Mouse (Mus musculus) liver, embryonic 12.5 days (tissue): ENCODE measurements around the gene Opn4. TPM values are rescaled to one million over a fixed set of nuclear protein-coding genes. Genes with fewer than 3 reads are reported as not detected.

ENCODE experiments used
- ATAC-seq: fragments of 200-750 bp; cut with Nextera tagmentation; 2 replicates; pipeline ENCODE4 v1.8.0; 2017; ENCODE audit warnings: moderate number of reproducible peaks, mild to moderate bottlenecking, moderate library complexity
- H3K27ac ChIP-seq: fragments of 300-500 bp; sonication (generic); 2 replicates; pipeline ENCODE4 v1.5.1; 2016; ENCODE audit warnings: mild to moderate bottlenecking
- H3K27me3 ChIP-seq: fragments of 300-500 bp; sonication (generic); replicated peaks from 2 replicates; pipeline ENCODE4 v1.6.1; 2016; ENCODE audit warnings: mild to moderate bottlenecking, moderate library complexity
- H3K36me3 ChIP-seq: fragments of 300-500 bp; sonication (generic); 2 replicates; pipeline ENCODE4 v1.6.1; 2016; ENCODE audit warnings: mild to moderate bottlenecking, moderate library complexity
- H3K4me1 ChIP-seq: fragments of 300-500 bp; sonication (generic); 2 replicates; pipeline ENCODE4 v1.6.1; 2016
- H3K4me2 ChIP-seq: fragments of 300-500 bp; sonication (generic); 2 replicates; pipeline ENCODE4 v1.6.1; 2016; ENCODE audit warnings: mild to moderate bottlenecking, moderate library complexity
- H3K4me3 ChIP-seq: fragments of 300-500 bp; sonication (generic); 2 replicates; pipeline ENCODE4 v1.5.1; 2016; ENCODE audit warnings: mild to moderate bottlenecking, moderate library complexity
- H3K9ac ChIP-seq: fragments of 300-500 bp; sonication (generic); 2 replicates; pipeline ENCODE4 v1.6.1; 2016; ENCODE audit warnings: mild to moderate bottlenecking, moderate library complexity
- H3K9me3 ChIP-seq: fragments of 300-500 bp; sonication (generic); replicated peaks from 2 replicates; pipeline ENCODE4 v1.6.1; 2016; ENCODE audit warnings: mild to moderate bottlenecking, moderate library complexity
- WGBS: fragments of 180-500 bp; shearing (Covaris S2); methylation state at CpG from one replicate; pipeline ENCODE4 v1.1.7; 2016; ENCODE audit not compliant: insufficient replicate concordance; 5-methylcytosine and 5-hydroxymethylcytosine counted together
- polyA plus RNA-seq: library from polyadenylated mRNA; unstranded; fragments of >200 nt; fragmentation: Nextera tagmentation; extraction: Ambion mirVana; gene quantifications from 2 replicates; pipeline ENCODE4 v1.2.1, GENCODE M21; 2016

The Opn4 gene
- polyA plus RNA-seq, 1 experiment from 2014 or later = not detected

GRCm38 (mm10) chr14:34553470-34553869 is 46.5 kb downstream of the Opn4 start:
- Histone ChIP-seq H3K27me3 (peaks cover 66% of the 10 kb centered on the region), H3K4me3 (no peak overlapping the region), H3K4me2 (no peak overlapping the region), H3K36me3 (no peaks in the 10 kb centered on the region), H3K9me3 (no peaks in the 10 kb centered on the region), H3K9ac (no peak overlapping the region), H3K27ac (no peak overlapping the region), H3K4me1 (peaks cover 9% of the 10 kb centered on the region)
- WGBS = 67% methylated on average over 6 of the region's 6 CpGs
- ATAC-seq = no peak

GRCm38 (mm10) chr14:34552226-34552625 is 47.7 kb downstream of the Opn4 start:
- H3K27ac ChIP-seq = no peak overlapping the region
- no peak overlapping the region for H3K4me3 ChIP-seq
- peaks cover 12% of the 10 kb centered on the region for H3K4me1 ChIP-seq
- 63% methylated on average over 5 of the region's 5 CpGs for WGBS
- peaks cover 69% of the 10 kb centered on the region for H3K27me3 ChIP-seq
- H3K9ac ChIP-seq = no peak overlapping the region
- no peak overlapping the region for H3K4me2 ChIP-seq
- ATAC-seq = no peak
- no peaks in the 10 kb centered on the region for H3K36me3 ChIP-seq
- H3K9me3 ChIP-seq = no peaks in the 10 kb centered on the region

- Histone ChIP-seq H3K27ac (peak overlapping the region; percentile 8; the same call in 1 of the 2 replicates), H3K36me3 (no peaks in the 10 kb centered on the region), H3K9me3 (no peaks in the 10 kb centered on the region), H3K27me3 (peaks cover 86% of the 10 kb centered on the region), H3K9ac (peak overlapping the region; percentile 70), H3K4me2 (peak overlapping the region; percentile 99), H3K4me3 (peak overlapping the region; percentile 69), H3K4me1 (peaks cover 12% of the 10 kb centered on the region)
- peak; percentile 81 for ATAC-seq
- WGBS = under 1% methylated on average over 55 of the region's 55 CpGs
Measured at GRCm38 (mm10) chr14:34549004-34549671, 50.8 kb downstream of the Opn4 start.

GRCm38 (mm10) chr14:34548391-34549001 is 51.4 kb downstream of the Opn4 start:
- no peak overlapping the region for H3K27ac ChIP-seq
- ATAC-seq = no peak
- H3K9ac ChIP-seq = peak overlapping the region; percentile 70
- WGBS = 2% methylated on average over 23 of the region's 27 CpGs
- H3K36me3 ChIP-seq = no peaks in the 10 kb centered on the region
- H3K4me2 ChIP-seq = peak overlapping the region; percentile 99
- H3K4me1 ChIP-seq = peaks cover 12% of the 10 kb centered on the region
- H3K9me3 ChIP-seq = no peaks in the 10 kb centered on the region
- peak overlapping the region; percentile 69 for H3K4me3 ChIP-seq
- peaks cover 86% of the 10 kb centered on the region for H3K27me3 ChIP-seq

GRCm38 (mm10) chr14:34544545-34544944 is 55.4 kb downstream of the Opn4 start:
- WGBS = 51% methylated on average over 2 of the region's 2 CpGs
- H3K36me3 ChIP-seq = no peaks in the 10 kb centered on the region
- H3K4me1 ChIP-seq = peaks cover 17% of the 10 kb centered on the region

GRCm38 (mm10) chr14:34544001-34544400 is 55.9 kb downstream of the Opn4 start:
- peaks cover 13% of the 10 kb centered on the region for H3K4me1 ChIP-seq
- H3K27ac ChIP-seq = no peak overlapping the region
- peaks cover 82% of the 10 kb centered on the region for H3K27me3 ChIP-seq
- WGBS = 67% methylated on average over 6 of the region's 6 CpGs
- no peak overlapping the region for H3K4me3 ChIP-seq
- ATAC-seq = no peak
- no peaks in the 10 kb centered on the region for H3K9me3 ChIP-seq
- no peak overlapping the region for H3K4me2 ChIP-seq
- no peaks in the 10 kb centered on the region for H3K36me3 ChIP-seq
- no peak overlapping the region for H3K9ac ChIP-seq

More at GRCm38 (mm10) chr14:34544545-34544944, 55.4 kb downstream of the Opn4 start:
- Histone ChIP-seq H3K27me3 (peaks cover 86% of the 10 kb centered on the region), H3K4me3 (no peak overlapping the region), H3K9ac (no peak overlapping the region), H3K27ac (no peak overlapping the region), H3K4me2 (no peak overlapping the region), H3K9me3 (no peaks in the 10 kb centered on the region)
- no peak for ATAC-seq

GRCm38 (mm10) chr14:34543596-34543995 is 56.3 kb downstream of the Opn4 start:
- Histone ChIP-seq H3K9me3 (no peaks in the 10 kb centered on the region), H3K27ac (no peak overlapping the region), H3K9ac (no peak overlapping the region), H3K4me3 (no peak overlapping the region), H3K27me3 (peaks cover 80% of the 10 kb centered on the region), H3K4me1 (peaks cover 9% of the 10 kb centered on the region; the same call in 1 of the 2 replicates), H3K36me3 (no peaks in the 10 kb centered on the region), H3K4me2 (no peak overlapping the region)
- ATAC-seq = no peak
- 74% methylated on average over 6 of the region's 6 CpGs for WGBS

- Histone ChIP-seq H3K4me2 (no peak overlapping the region), H3K9ac (no peak overlapping the region), H3K36me3 (no peaks in the 10 kb centered on the region), H3K27ac (no peak overlapping the region), H3K4me3 (no peak overlapping the region), H3K4me1 (peaks cover 4% of the 10 kb centered on the region; the same call in 1 of the 2 replicates), H3K9me3 (no peaks in the 10 kb centered on the region), H3K27me3 (peaks cover 65% of the 10 kb centered on the region)
- no peak for ATAC-seq
- WGBS = 76% methylated on average over 5 of the region's 5 CpGs
Measured at GRCm38 (mm10) chr14:34541896-34542295, 58.0 kb downstream of the Opn4 start.

GRCm38 (mm10) chr14:34540685-34541162 is 59.2 kb downstream of the Opn4 start:
- Histone ChIP-seq H3K4me1 (peaks cover 4% of the 10 kb centered on the region; the same call in 1 of the 2 replicates), H3K9ac (no peak overlapping the region), H3K27me3 (peaks cover 53% of the 10 kb centered on the region), H3K27ac (no peak overlapping the region), H3K4me2 (peak overlapping the region; percentile 18; the same call in 1 of the 2 replicates), H3K9me3 (no peaks in the 10 kb centered on the region), H3K4me3 (no peak overlapping the region), H3K36me3 (no peaks in the 10 kb centered on the region)
- no peak for ATAC-seq
- WGBS = 14% methylated on average over 10 of the region's 17 CpGs

Other genes starting within 250 kb of the Opn4 start
- gene Fam25c, start 244.7 kb downstream of the Opn4 start, polyA plus RNA-seq = not detected in 2 replicates
- gene Sncg, start 225.4 kb downstream of the Opn4 start, polyA plus RNA-seq = 0.49 and 0.57 TPM in 2 replicates
- 3.5 and 3.7 TPM in 2 replicates for gene Mmrn2, start 224.7 kb downstream of the Opn4 start, polyA plus RNA-seq
- 8.6 and 8.8 TPM in 2 replicates for gene Bmpr1a, start 96.8 kb downstream of the Opn4 start, polyA plus RNA-seq
- gene 9230112D13Rik, start 77.3 kb downstream of the Opn4 start, polyA plus RNA-seq = not detected in 2 replicates
- 0.17 and 0.20 TPM in 2 replicates for gene Ldb3, start 11.5 kb downstream of the Opn4 start, polyA plus RNA-seq
- gene Wapl, start 73.8 kb upstream of the Opn4 start, polyA plus RNA-seq = 43.8 and 46.4 TPM in 2 replicates
- gene Grid1, start 220.0 kb upstream of the Opn4 start, polyA plus RNA-seq = 0.23 and 0.26 TPM in 2 replicates